Mouse (Mus musculus) ES-Bruce4 (cell line): ENCODE measurements around the gene Itga2.

Experiments
- CTCF ChIP-seq: IDR thresholded peaks from one replicate; pipeline ENCODE4 v1.8.1; 2011; ENCODE audit warnings: low read depth, low read length
- EP300 ChIP-seq: IDR thresholded peaks from 2 replicates; pipeline ENCODE4 v1.6.1; 2011; ENCODE audit warnings: low read depth, low read length; ENCODE audit not compliant: insufficient read depth
- POLR2A ChIP-seq: IDR thresholded peaks from one replicate; pipeline ENCODE4 v1.8.1; 2011; ENCODE audit warnings: low read length; ENCODE audit not compliant: insufficient read depth

GRCm38 (mm10) chr13:114825377-114825855, 106.5 kb downstream of the Itga2 start:
- no peak for TF ChIP-seq POLR2A
- TF ChIP-seq CTCF, result no peak
- TF ChIP-seq EP300, result no peak
